Mouse (Mus musculus) heart, postnatal 0 days (tissue): Measurements from ENCODE around the gene Zgrf1. TPM values are rescaled to one million over a fixed set of nuclear protein-coding genes. Genes with fewer than 3 reads are reported as not detected.

Experiments used
- ATAC-seq: fragments of 200-750 bp; cut with Nextera tagmentation; 2 replicates; pipeline ENCODE4 v1.8.0; 2017; ENCODE audit warnings: low read depth, moderate number of reproducible peaks, moderate library complexity; ENCODE audit not compliant: insufficient read depth
- DNase-seq: peaks from one replicate; pipeline ENCODE4 v3.0.0-alpha.2; 2016; ENCODE audit warnings: low spot score
- H3K27ac ChIP-seq: fragments of 300-500 bp; sonication (generic); 2 replicates; pipeline ENCODE4 v1.5.1; 2014; ENCODE audit warnings: low read depth, mild to moderate bottlenecking
- H3K27me3 ChIP-seq: fragments of 300-500 bp; sonication (generic); 2 replicates; pipeline ENCODE4 v1.6.1; 2014; ENCODE audit warnings: low read length, mixed read lengths; ENCODE audit not compliant: control insufficient read depth, insufficient read depth
- H3K36me3 ChIP-seq: fragments of 300-500 bp; sonication (generic); replicated peaks from 2 replicates; pipeline ENCODE4 v1.6.1; 2014; ENCODE audit warnings: low read length, mixed read lengths; ENCODE audit not compliant: control insufficient read depth, insufficient read depth
- H3K4me1 ChIP-seq: fragments of 300-500 bp; sonication (generic); 2 replicates; pipeline ENCODE4 v1.6.1; 2014; ENCODE audit warnings: antibody characterized with exemption; ENCODE audit not compliant: control insufficient read depth, insufficient read depth
- H3K4me2 ChIP-seq: fragments of 300-500 bp; sonication (generic); 2 replicates; pipeline ENCODE4 v1.6.1; 2014; ENCODE audit warnings: low read depth, mild to moderate bottlenecking, low read length, moderate library complexity
- H3K4me3 ChIP-seq: fragments of 300-500 bp; sonication (generic); 2 replicates; pipeline ENCODE4 v1.5.1; 2014; ENCODE audit warnings: low read depth, low read length
- H3K9ac ChIP-seq: fragments of 300-500 bp; sonication (generic); replicated peaks from 2 replicates; pipeline ENCODE4 v1.6.1; 2014; ENCODE audit warnings: low read depth, low read length, mixed read lengths
- H3K9me3 ChIP-seq: fragments of 300-500 bp; sonication (generic); replicated peaks from 2 replicates; pipeline ENCODE4 v1.6.1; 2016; ENCODE audit warnings: low read length; ENCODE audit not compliant: control insufficient read depth
- CTCF ChIP-seq: IDR thresholded peaks from 2 replicates; pipeline ENCODE4 v1.5.1; 2016; ENCODE audit warnings: antibody characterized with exemption, control low read depth, low read depth
- EP300 ChIP-seq: IDR thresholded peaks from 2 replicates; pipeline ENCODE4 v1.6.1; 2016; ENCODE audit warnings: antibody characterized with exemption, low read depth
- WGBS: fragments of 180-500 bp; shearing (Covaris S2); extraction: QIAGEN DNeasy Blood & Tissue Kit; methylation state at CpG from one replicate; pipeline ENCODE4 v1.1.7; 2014; 5-methylcytosine and 5-hydroxymethylcytosine counted together
- polyA plus RNA-seq: library from polyadenylated mRNA; unstranded; fragments of >200 nt; fragmentation: Nextera tagmentation; extraction: Ambion mirVana; gene quantifications from 2 replicates; pipeline ENCODE4 v1.2.1, GENCODE M21; 2015
- total RNA-seq: library from RNA; depleted of rRNA; stranded (reverse); fragments of >200 nt; gene quantifications from 2 replicates; pipeline ENCODE4 v1.2.3, GENCODE M21; 2014; ENCODE audit warnings: low replicate concordance; rRNA removed

The Zgrf1 gene
- total RNA-seq: 5.9 and 6.4 TPM in 2 replicates
- polyA plus RNA-seq: 1.9 and 2.3 TPM in 2 replicates

GRCm38 (mm10) chr3:127552973-127553719, at the start of gene Zgrf1, which contains the start of gene Larp7:
Gene Zgrf1, plus strand, starts transcription at chr3:127553489.
Gene Larp7, minus strand, starts transcription at chr3:127553349.
- Histone ChIP-seq H3K4me1 (peaks cover 8% of the 10 kb centered on the region), H3K27ac (peak within 1 kb of the TSS; percentile 88), H3K36me3 (peaks cover 18% of the 10 kb centered on the region), H3K27me3 (no peaks in the 10 kb centered on the region), H3K9ac (peak within 1 kb of the TSS; percentile 67), H3K4me2 (peak within 1 kb of the TSS; percentile 76), H3K4me3 (peak within 1 kb of the TSS; percentile 62), H3K9me3 (no peaks in the 10 kb centered on the region)
- WGBS: under 1% methylated on average over 73 of the region's 73 CpGs
- TF ChIP-seq EP300: no peak
- TF ChIP-seq CTCF: no peak
- DNase-seq: peak; percentile 98
- peak; percentile 99 for ATAC-seq

DNA sequence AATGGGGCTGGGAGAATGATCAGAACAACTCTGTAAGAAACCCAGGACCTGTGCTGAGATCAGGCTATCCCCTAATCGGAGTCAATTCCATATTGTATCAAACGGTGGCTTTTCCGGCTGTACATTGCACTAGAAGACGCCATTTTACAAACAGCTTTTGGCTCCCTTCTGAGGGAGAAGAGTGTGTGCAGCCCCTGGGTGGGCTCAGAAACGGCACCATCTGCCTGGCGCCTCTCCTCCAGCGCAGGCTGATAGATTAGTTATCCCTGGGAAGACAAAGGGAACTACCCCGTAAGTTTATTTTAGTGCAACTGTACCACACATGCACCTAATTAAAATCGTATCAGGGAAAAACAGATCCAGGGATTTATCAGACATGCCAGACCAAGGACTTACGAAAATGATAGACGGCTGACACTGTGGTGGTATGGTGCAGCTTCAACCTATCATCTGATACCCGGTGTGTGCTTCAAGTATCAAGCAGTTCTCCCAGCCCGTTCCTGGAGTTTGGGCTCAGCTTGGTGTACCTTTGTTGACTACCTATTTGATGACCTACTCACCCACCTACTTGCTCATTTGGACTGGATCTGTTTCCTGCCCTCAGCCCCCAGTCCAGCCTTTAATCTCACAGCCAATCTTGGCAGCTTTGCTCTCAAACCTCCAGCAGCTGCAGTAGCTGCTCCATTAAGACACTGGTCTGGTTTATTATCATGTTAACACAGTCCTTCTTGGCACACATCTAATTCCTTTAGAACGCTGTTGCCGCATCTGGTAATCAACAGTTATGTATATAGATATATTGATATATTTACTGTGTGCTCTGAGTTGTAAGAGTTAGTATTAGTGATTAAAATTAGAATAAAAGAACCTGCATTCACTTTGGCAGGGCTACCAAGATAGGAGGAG, 45.2 kb upstream of the Zgrf1 start:
- no peak for TF ChIP-seq EP300
- TF ChIP-seq CTCF: no peak
- H3K4me3 ChIP-seq: no peak overlapping the region
- no peaks in the 10 kb centered on the region for H3K27me3 ChIP-seq
- no peaks in the 10 kb centered on the region for H3K4me1 ChIP-seq
- no peaks in the 10 kb centered on the region for H3K9me3 ChIP-seq
- H3K9ac ChIP-seq: no peak overlapping the region
- no peak overlapping the region for H3K4me2 ChIP-seq
- DNase-seq (no peak), ATAC-seq (no peak)
- WGBS: 68% methylated on average over 15 of the region's 15 CpGs
- no peak overlapping the region for H3K27ac ChIP-seq
- no peaks in the 10 kb centered on the region for H3K36me3 ChIP-seq

DNA sequence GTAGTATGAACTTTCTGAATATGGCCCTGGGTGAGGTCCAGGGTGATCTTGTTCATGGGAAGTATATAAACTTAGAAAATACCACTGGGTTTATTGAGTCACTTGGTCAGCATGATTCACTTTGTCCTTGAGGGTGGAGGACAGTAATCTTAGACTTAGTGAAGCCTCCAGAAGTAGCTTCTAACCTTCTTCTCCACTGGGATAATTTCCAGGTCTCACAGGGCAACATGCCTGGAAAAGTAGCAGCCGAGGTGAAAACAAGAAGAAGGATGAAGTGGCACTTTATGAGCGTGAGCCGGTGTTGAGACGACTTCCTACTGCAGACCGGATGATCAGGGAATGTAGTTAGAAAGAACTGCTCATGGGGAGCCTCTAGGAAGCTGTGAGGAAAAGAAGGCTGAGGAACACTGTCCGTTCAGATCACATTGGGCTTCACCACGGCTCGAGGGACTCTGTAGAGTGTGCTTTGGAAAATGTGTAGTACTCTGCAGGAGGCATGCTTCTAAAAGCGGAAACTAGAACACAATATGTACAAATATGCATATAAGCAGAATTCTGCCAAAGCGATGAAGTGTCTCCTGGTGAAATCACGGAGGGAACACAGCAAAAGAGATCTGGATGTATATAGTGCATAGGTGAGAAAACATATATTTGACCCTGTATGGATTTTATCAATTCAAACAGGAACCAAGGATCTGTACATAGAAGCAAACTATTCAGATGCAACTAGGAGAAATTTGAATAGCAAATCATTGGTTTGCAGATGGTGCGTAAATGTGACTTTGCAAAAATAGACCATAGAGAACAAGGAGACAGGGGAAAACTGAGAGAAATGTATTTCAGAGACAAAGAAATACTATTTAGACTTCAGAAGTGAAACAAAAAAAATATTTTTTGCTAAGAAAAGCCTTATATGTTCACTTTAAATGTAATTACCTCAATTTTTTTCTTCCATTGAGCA, 41.2 kb upstream of the Zgrf1 start:
- WGBS: 69% methylated on average over 12 of the region's 12 CpGs
- no peaks in the 10 kb centered on the region for H3K4me1 ChIP-seq
- no peak overlapping the region for H3K9ac ChIP-seq
- TF ChIP-seq CTCF: no peak
- TF ChIP-seq EP300: no peak
- ATAC-seq: no peak
- no peaks in the 10 kb centered on the region for H3K27me3 ChIP-seq
- DNase-seq: no peak
- no peaks in the 10 kb centered on the region for H3K36me3 ChIP-seq
- H3K4me2 ChIP-seq: no peak overlapping the region
- no peak overlapping the region for H3K4me3 ChIP-seq
- no peak overlapping the region for H3K27ac ChIP-seq
- no peaks in the 10 kb centered on the region for H3K9me3 ChIP-seq

DNA sequence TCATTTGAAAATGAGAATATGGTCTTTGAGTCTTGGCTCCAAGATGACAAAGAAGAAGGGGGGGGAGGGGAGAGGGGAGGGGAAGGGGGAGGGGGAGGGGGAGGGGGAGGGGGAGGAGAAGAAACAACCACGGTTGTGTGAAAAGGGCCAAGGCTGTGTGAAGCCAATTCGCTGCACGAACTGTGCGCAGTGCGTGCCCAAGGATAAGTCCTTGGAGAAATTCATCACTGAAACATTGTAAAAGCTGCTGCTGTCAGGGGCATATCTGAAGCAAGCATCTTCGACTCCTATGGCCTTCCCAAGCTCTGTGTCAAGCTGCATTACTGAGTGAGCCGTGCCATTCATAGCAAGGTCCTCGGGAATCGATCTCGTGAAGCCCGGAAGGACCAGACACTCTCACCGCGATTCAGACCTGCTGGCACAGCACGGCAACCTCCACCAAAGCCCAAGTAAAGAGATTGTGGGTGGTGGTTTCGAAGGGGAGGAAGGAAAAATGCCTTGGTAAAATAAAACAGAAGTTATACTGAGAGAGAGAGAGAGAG, 40.4 kb upstream of the Zgrf1 start:
- TF ChIP-seq EP300 (no peak), CTCF (no peak)
- H3K4me1 ChIP-seq: no peaks in the 10 kb centered on the region
- no peak overlapping the region for H3K27ac ChIP-seq
- WGBS: 72% methylated on average over 15 of the region's 15 CpGs
- DNase-seq (no peak), ATAC-seq (no peak)
- no peaks in the 10 kb centered on the region for H3K27me3 ChIP-seq
- no peaks in the 10 kb centered on the region for H3K9me3 ChIP-seq
- H3K4me2 ChIP-seq: no peak overlapping the region
- no peaks in the 10 kb centered on the region for H3K36me3 ChIP-seq
- H3K4me3 ChIP-seq: no peak overlapping the region
- H3K9ac ChIP-seq: no peak overlapping the region
